Mouse (Mus musculus) bone marrow, adult 2 months (tissue): ENCODE measurements around the gene Tcerg1l.

Experiments
- CTCF ChIP-seq: fragments of 200-500 bp; IDR thresholded peaks from 2 replicates; pipeline ENCODE4 v1.5.1; 2011; ENCODE audit warnings: low read length, control low read depth; ENCODE audit not compliant: control insufficient read depth, insufficient read depth
- POLR2A ChIP-seq: fragments of 200-500 bp; IDR thresholded peaks from 2 replicates; pipeline ENCODE4 v1.6.1; 2011; ENCODE audit warnings: low read depth, mild to moderate bottlenecking, control low read depth, low read length, borderline replicate concordance; ENCODE audit not compliant: control insufficient read depth

DNA sequence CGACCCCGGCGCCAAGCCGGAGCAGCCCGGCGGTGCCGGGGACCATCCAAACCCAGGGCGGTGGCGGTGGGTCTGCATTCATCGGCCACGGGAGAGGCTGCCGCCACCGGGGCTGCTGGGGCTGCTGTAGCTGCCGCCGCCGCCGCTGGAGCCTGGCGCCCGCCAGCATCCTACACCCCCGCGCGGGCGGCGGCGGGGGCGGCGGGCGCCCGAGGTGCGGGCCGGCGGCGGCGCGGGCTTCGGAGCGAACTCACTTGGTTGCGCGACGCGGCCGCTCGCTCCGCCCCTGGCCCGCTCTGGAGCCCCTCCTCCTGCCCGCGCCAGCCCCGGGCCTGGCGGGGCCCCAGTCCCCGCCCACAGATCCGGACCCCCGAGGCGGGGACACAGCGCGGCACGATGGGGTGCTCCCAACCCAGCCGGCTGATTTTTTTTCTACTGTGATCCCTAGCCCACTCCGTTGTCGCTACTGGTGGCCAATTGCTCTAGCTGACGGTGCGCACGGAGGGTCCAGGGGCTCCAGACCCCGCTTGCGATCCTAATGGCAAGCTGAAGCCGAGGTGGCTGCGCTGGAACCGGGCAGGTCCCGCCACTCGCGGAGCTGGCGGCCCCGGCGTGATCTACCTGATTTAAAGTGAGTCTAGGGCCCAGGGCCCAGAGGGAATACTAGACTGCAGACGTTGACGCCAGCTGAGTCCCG is at the start of gene Tcerg1l:
- TF ChIP-seq POLR2A (no peak), CTCF (no peak)
